Mouse (Mus musculus) gastrocnemius, adult 2 months (tissue): ENCODE measurements at regions not wholly inside any gene's neighbourhood (a gene's known extent, or its start where the extent isn't known, plus 50 kb on each side); places are given as distances from the start of the nearest gene placed in this dataset.
"Not testable (repeated sequence)": the region's sequence is repeated elsewhere in the genome, so short reads cannot be mapped to it uniquely, and the experiment has no call there.

Source experiments
- DNase-seq: peaks from one replicate; pipeline ENCODE4 v3.0.0; 2022
- H3K27ac ChIP-seq: fragments of 200-600 bp; 2 replicates; pipeline ENCODE4 v1.8.1; 2022; ENCODE audit warnings: mild to moderate bottlenecking
- H3K4me3 ChIP-seq: fragments of 200-600 bp; 2 replicates; pipeline ENCODE4 v1.8.1; 2022; ENCODE audit warnings: mild to moderate bottlenecking, moderate library complexity
- CTCF ChIP-seq: fragments of 200-600 bp; IDR thresholded peaks from 2 replicates; pipeline ENCODE4 v1.8.1; 2022; ENCODE audit warnings: antibody characterized with exemption, mild to moderate bottlenecking, moderate library complexity
- intact Hi-C: fragments of 180-260 bp; cut with DNase I; formaldehyde crosslinking; loops from one replicate; pipeline ENCODE4 v1.15.1; 2025

DNA sequence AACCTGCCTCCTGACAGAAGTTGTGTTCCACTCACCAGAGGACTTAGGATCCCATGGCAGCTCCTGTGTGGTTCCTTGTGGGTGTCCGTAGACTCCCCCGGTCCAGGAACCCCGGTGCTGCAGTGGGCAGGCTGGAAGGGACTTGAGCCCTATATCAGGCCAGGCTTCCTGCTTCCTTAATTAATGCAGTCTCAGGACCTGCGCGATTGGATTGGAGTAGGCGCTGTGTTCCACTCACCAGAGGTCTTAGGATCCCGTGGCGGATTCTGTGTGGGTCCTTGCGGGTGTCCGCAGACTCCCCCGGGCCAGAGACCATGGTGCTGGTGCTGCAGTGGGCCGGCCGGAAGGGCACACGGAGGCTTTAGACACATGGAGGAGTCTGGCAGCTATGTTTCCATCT, 288.7 kb downstream of the Fut8 start:
- not testable (repeated sequence) for H3K27ac ChIP-seq, DNase-seq

DNA sequence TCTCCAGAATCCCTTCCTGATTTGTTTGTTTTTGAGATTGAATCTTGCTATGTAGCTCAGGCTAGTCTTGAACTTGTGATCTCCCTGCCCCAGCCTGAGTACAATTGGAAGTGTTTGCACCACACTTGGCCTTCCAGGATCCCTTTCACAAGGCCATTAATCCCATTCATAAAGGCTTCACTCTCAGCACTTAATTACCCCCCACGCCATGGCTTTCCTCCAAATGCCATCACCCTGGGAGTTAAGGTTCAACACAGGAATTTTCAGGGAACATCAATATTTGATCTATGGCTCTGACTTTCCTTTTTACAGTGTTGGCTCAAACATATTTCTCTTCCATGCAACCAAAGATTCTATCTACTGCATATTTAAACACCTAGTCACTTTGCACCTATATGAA, 289.6 kb downstream of the Fut8 start:
- TF ChIP-seq CTCF, result no peak
- intact Hi-C loops, result no loop called here
- DNase-seq, result no peak
- no peak overlapping the region for H3K4me3 ChIP-seq
- no peak overlapping the region for H3K27ac ChIP-seq

More for the DNA sequence above, 288.7 kb downstream of the Fut8 start:
- H3K4me3 ChIP-seq, intact Hi-C loops: not testable (repeated sequence)

DNA sequence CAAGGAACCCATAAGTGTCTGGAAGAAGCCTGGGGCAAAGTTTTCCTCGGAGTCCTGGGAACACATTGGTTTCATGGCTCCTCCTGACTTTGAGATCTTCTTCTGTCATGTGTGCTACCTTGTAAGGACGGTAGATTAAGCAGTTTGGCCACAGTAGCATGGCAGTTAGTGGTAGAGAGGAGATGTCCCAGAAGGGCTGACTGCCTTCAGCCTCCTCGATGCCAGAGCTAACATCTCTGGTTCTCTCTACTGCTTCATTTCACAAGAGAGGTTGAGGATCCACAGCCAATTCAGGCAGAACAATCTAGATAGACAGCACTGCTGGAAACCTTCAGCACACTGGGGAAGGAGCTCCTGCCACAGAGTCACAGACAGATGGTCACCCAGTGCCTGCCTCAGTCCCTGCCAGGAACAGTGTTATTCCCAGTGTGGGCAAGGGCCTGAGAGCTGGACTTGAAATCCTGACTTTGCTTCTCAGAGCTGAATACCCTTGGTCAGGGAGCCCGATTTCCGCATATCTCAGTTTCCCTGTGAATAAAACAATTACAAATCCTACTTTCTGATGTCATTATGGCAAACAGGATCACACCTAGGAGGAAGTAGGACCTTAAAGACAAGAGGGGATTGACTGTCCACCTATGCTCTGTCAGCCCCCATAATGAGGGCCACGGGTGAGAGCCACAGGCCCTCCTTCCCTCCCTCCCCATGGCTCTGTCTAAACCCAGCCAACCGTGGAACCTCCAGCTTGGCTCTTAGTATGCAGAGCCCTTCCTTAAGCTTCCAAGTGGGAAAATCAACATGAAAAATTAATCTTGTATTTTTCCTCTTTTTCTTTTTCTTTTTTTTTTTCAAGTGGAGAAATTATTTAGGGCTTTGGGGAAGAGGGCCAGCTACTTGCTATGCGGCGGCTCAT, 290.3 kb downstream of the Fut8 start:
- intact Hi-C loops, result no loop called here
- DNase-seq, result no peak
- Histone ChIP-seq H3K27ac (no peak overlapping the region), H3K4me3 (no peak overlapping the region)
- no peak for TF ChIP-seq CTCF

DNA sequence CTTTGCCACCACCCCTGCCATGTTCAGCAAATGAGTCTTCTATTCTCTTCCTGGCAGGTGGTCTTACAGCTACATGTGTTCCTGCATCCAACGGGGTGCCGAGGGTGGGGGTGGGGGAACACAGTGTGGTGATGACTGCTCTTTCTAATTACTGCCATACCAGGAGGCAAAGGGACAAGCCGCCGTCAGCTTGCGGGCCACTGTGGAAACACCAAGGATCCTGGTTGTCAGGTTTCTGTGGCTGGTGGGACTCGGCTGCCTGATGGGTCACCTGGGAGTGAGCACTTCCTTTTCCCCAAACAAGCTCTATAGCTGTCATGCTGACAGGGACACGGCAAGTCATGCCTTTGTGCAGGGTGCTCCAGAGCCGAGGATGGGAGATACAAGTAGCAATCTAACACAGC, 290.9 kb downstream of the Fut8 start:
- TF ChIP-seq CTCF, result no peak
- DNase-seq, result no peak
- H3K4me3 ChIP-seq, result no peak overlapping the region
- H3K27ac ChIP-seq, result no peak overlapping the region
- intact Hi-C loops, result no loop called here

DNA sequence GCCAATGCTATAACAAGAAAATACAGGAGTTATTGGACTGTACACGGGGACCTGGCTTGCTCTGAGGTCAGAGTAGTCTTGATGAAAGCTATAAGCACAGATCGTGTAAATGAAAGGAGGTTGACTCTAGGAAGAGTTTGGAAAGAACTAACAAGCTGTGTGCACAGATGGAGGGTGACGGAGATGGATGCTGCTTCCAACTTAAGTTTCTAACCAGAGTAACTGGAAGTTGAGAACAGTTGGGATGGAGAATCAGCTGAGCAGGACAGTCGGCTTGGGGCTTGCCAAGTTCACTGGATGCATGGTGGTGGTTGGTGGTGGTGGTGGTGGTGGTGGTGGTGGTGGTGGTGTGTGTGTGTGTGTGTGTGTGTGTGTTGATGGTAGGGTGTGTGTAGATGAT, 291.5 kb downstream of the Fut8 start:
- intact Hi-C loops, result no loop called here
- no peak for TF ChIP-seq CTCF
- no peak for DNase-seq
- Histone ChIP-seq H3K4me3 (no peak overlapping the region), H3K27ac (no peak overlapping the region)

DNA sequence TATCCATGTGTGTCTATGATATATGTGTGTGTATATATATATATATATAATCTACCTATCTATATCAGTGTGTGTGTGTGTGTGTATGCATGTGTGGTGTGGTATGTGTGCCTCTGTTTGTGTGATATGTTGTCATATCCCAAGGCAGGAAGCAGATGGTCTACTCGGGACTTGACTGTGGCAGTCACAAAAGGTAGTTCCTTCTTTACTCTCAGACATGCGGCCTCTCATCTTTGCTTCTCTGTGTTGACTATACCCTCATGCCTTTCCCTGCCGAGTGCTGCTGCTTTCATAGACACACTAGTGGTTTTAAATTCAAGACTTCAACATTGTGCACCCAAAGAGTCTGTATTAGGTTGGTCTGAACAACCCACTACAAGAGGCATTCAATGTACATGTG, 292.0 kb downstream of the Fut8 start:
- intact Hi-C loops, result loop anchor here (2.0 kb wide), 1 partner anchor 531 kb away; no protein-coding TSS in a partner anchor
- H3K4me3 ChIP-seq, result no peak overlapping the region
- no peak overlapping the region for H3K27ac ChIP-seq
- no peak for DNase-seq
- no peak for TF ChIP-seq CTCF

DNA sequence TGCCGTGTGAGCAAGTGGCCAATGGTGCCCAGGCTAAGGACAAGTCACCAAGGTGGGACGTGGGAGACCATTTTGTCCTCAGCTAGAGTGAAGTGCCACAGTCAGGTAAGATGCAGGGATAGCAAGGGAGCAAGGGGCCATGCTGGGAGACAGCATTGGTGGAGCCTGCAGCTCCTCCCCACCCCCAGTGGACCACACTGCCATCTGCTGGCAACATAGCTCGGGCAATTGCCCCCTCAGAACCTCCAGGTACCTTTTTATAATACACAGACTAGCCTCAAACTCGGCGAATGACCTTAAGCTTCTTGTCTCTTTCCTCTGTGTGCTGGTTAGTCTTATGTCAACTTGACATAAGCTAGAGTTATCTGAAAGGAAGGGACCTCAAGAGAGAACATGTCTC, 293.4 kb downstream of the Fut8 start:
- peak; percentile 77 for TF ChIP-seq CTCF
- Histone ChIP-seq H3K4me3 (no peak overlapping the region), H3K27ac (no peak overlapping the region)
- intact Hi-C loops, result loop anchor here (2.0 kb wide), 1 partner anchor 532 kb away; no protein-coding TSS in a partner anchor
- DNase-seq, result peak; percentile 57

DNA sequence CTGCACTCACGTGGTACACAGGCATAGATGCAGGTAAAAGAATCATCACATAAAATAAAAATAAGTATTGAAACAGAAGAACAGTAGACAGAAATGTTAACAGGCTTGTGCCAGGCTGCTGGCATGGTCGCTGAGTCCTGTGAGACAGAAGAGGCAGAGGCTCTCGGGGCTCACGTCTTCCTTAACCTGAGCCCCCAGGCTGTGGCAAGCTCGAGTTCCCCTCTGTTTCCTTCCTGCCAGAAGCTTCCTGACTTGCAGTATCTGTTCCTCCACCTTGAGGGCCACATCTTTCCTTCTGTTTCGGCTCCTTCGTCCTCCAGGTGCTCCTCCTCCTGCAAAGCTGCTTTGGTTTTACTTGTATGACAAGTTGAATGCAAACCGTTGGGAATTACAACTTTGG, 294.6 kb downstream of the Fut8 start:
- intact Hi-C loops, result no loop called here
- DNase-seq, result no peak

DNA sequence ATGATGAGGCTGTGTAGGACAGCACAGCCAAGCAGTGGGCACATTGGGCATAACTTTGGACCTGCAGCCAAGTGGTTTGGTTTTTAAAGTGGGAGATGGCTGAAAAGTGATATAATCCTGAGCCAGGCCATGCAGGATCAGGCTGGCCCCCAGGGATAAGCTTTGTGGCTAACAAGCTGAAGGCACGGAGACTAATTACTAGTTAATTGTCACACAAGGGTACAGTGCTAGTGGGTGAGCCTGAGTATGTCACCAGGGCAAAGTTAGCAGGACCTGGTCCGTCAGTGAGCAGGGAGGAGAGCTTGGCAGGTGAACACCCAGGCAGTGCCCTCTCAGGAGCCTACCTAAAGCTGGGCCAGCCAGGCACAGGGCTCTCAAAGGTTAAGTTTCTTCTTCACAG, 295.7 kb downstream of the Fut8 start:
- intact Hi-C loops, result no loop called here
- H3K4me3 ChIP-seq, result no peak overlapping the region
- no peak for DNase-seq
- H3K27ac ChIP-seq, result no peak overlapping the region
- no peak for TF ChIP-seq CTCF

More for the DNA sequence above, 294.6 kb downstream of the Fut8 start:
- Histone ChIP-seq H3K27ac (no peak overlapping the region), H3K4me3 (no peak overlapping the region)
- no peak for TF ChIP-seq CTCF

DNA sequence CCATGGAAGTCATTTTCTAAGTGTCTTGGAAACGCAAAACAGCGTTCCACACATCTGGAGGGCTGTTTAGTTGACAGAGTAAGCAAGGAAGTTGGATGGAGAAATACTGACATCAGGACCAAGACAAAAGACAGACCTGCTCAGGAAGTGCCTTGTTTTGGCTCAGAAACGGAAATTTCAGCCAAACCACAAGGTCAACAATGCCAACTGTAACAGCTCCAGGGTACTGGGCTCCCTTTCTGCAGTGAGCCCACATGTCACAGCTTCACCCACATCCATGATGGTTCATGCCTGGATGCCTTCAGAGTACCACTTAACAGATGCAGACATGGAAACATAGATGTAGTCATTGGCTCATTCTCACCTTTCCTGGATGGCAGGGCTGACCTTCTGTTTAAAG, 296.2 kb downstream of the Fut8 start:
- TF ChIP-seq CTCF, result no peak
- no peak for DNase-seq
- H3K4me3 ChIP-seq, result no peak overlapping the region
- no peak overlapping the region for H3K27ac ChIP-seq
- intact Hi-C loops, result no loop called here

DNA sequence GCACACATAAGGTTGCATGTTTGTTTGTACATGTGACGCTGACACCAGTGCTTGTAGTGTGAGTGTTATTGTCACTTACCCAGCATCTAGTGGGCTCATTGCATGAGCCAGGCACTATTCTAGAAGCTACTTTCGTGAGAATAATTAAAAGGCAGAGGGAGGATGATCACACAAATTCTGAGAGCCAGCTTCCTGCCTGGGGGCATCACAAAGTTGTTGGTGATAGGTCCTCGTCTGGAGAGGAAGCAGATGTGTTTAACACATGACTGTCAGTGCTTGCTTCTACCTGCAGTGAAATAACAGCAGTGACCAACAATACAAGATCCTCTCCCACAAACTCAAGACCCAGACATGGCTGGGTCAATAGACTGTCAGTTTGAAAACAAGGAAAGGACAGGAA, 297.2 kb downstream of the Fut8 start:
- Histone ChIP-seq H3K4me3 (no peak overlapping the region), H3K27ac (no peak overlapping the region)
- TF ChIP-seq CTCF, result no peak
- DNase-seq, result no peak
- intact Hi-C loops, result no loop called here

DNA sequence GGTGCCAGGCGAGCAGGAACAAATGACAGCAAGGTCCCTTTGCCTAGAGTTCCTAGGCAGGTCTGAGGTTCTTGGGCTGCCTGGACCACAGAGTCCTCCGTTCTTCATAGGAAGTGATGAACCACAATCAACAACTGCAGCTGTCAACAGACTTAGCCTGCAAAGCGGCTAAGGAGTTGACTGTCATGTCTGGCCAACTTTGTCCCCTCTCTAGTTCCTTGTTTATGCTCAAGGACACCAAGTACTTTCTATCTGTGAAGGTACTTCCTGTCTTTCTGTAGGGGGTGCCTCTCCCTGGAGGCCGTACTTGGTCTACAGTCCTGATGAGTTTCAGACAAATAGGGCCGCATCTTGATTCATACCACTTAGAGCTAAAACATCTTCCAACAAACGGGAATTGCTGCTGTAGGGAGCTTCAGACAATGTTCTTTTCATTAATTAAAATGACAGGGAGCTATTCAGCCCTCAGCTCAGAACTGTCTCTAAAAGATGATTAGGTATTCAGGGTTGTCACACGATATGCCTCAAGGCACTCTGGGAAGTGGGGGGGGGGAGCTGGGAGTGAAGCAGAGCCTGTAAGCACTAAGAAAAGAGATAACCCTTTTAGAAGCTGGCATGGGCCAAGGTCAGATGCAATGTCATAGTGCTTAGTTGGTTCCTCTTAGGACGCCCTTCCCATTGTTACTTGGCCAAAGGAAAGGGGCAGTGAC, 299.4 kb downstream of the Fut8 start:
- no peak for DNase-seq
- no peak for TF ChIP-seq CTCF
- no peak overlapping the region for H3K4me3 ChIP-seq
- no peak overlapping the region for H3K27ac ChIP-seq
- intact Hi-C loops, result no loop called here

DNA sequence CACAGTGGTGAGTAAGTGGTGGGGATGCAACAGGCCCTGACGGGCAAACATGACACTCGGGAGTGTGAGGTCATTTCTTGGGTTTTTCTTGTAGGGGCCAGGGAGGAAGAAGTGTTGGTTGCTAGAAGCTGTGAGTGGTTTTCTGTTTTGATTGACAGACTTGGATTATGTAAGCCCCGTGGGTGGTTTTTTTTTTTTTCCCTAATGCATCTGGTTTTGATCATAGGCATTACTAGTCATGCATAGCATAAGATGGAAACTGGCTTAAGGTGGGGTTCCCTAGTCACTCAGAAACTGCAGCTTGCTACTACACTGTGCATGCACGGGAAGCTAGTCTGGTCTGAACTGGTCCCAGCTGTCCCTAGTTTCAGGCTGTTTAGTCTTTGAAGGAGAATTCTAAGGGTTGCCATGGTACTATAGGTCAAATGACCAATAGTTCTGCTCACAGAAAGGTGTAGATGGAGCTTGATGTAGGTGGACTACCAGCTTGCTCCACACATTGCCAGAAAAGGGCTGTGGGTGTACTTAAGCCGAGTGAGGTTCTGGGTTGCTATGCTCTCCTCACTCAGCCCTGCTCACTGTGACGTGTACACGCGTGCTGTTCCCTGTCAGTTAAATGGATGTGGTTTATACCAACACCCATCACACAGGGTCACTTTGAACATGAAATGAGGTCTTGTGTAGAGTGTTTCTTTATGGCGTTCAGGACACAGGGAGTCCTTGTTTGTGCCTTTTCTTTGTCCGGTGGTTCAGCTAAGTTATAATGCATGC, 301.9 kb downstream of the Fut8 start:
- intact Hi-C loops, result no loop called here
- no peak for DNase-seq
- Histone ChIP-seq H3K4me3 (no peak overlapping the region), H3K27ac (no peak overlapping the region)
- TF ChIP-seq CTCF, result no peak
